Mouse (Mus musculus) CD4-positive helper T cell, adult 2 months (primary cell): ENCODE results near the gene Gpn1.

Source experiments
- DNase-seq: peaks from one replicate; pipeline ENCODE4 v3.0.0-alpha.2; 2012; ENCODE audit warnings: low read depth, missing footprints, low spot score

The Gpn1 gene

DNA sequence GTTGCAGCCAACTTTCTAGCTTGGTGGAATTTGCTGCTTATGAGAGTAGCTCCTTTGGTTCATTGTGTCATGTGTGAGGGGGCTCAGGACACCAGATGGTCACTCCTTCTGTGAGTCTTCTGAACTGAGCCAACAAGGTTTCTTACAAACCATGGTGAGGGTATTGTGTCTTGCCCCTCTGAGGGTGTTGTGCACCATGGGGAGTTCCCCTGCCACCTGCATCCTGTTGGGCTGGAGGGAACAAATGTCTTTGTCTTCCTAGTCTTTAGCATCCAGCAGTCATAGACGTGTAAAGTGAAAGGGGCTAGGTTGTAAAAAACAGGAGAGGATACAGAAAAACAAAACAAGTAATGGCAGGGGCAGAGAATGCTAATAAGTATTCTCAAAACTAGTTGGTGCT is 64.9 kb downstream of the Gpn1 start:
- no peak for DNase-seq

DNA sequence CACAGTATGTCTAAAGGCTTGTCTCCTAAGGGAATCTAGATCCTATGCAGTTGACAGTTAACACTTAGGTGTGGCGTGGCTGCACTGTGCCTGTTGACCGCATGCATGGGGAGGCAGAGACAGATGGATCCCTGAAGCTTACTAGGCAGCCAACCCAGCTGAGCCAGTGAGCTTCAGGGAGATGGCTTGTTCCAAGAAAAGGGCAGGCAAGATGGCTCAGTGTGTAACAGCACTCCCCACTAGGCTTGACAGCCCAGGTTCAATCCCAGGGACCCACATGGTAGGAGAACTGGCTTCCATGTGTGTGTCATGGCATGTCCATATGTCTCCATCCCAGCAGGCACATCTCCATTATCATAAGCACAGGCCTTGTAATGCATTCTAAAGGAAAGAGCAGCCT is 65.8 kb downstream of the Gpn1 start:
- no peak for DNase-seq

DNA sequence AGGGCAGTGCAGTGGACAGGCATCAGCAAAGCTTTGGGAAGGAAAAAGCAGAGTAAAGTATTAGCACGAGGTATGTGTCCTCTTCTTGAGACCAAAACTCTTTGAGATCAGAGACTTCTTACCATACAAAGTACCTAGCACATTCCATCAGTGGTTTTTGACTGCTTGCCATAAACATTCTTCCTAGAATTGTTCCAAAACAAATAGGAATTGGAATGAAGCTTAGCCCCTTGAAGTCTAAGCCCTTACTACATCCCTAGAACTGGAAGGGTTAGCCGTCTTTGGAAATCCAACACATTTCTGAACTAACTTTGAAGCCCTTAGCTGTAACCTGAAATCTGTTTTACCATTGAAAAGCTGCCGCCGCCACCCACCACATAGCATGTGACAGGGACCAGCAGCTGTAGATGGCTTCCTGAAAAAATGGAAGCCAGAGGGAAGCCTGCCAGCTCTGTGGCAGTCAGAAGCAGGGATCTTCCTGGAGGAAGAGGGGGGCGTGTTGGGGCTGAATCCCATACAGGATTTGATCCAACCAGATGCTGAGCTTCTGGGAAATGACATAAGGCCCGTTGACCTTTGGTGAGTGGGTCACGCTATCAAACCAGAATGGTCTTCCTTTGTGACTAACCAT is 67.6 kb downstream of the Gpn1 start:
- no peak for DNase-seq
